Mouse (Mus musculus) neural tube, embryonic 14.5 days (tissue): ENCODE results near the gene Kcnip1. TPM values are rescaled to one million over a fixed set of nuclear protein-coding genes. Genes with fewer than 3 reads are reported as not detected.

Experiments used
- ATAC-seq: fragments of 200-750 bp; cut with Nextera tagmentation; 2 replicates; pipeline ENCODE4 v1.8.0; 2017; ENCODE audit warnings: low read depth, mild to moderate bottlenecking, moderate TSS enrichment, moderate library complexity
- H3K27ac ChIP-seq: fragments of 300-500 bp; sonication (generic); 2 replicates; pipeline ENCODE4 v1.5.1; 2014; ENCODE audit warnings: low read depth, mild to moderate bottlenecking, control low read depth, low read length, moderate library complexity, mixed read lengths
- H3K27me3 ChIP-seq: fragments of 300-500 bp; sonication (generic); 2 replicates; pipeline ENCODE4 v1.6.1; 2014; ENCODE audit warnings: low read length; ENCODE audit not compliant: control insufficient read depth, insufficient read depth
- H3K36me3 ChIP-seq: fragments of 300-500 bp; sonication (generic); 2 replicates; pipeline ENCODE4 v1.6.1; 2014; ENCODE audit warnings: low read length, mixed read lengths; ENCODE audit not compliant: control insufficient read depth, insufficient read depth
- H3K4me1 ChIP-seq: fragments of 300-500 bp; sonication (generic); 2 replicates; pipeline ENCODE4 v1.6.1; 2014; ENCODE audit warnings: low read length; ENCODE audit not compliant: control insufficient read depth, insufficient read depth
- H3K4me2 ChIP-seq: fragments of 300-500 bp; sonication (generic); 2 replicates; pipeline ENCODE4 v1.6.1; 2014; ENCODE audit warnings: mild to moderate bottlenecking, low read depth, low read length, control low read depth
- H3K4me3 ChIP-seq: fragments of 300-500 bp; sonication (generic); 2 replicates; pipeline ENCODE4 v1.5.1; 2014; ENCODE audit warnings: low read depth, low read length, control low read depth, mixed read lengths
- H3K9ac ChIP-seq: fragments of 300-500 bp; sonication (generic); replicated peaks from 2 replicates; pipeline ENCODE4 v1.6.1; 2014; ENCODE audit warnings: low read depth, mild to moderate bottlenecking, control low read depth, low read length, mixed read lengths
- H3K9me3 ChIP-seq: fragments of 300-500 bp; sonication (generic); 2 replicates; pipeline ENCODE4 v1.6.1; 2016; ENCODE audit warnings: low read length; ENCODE audit not compliant: control insufficient read depth
- WGBS: fragments of 180-500 bp; shearing (Covaris S2); extraction: QIAGEN DNeasy Blood & Tissue Kit; methylation state at CpG from one replicate; pipeline ENCODE4 v1.1.7; 2014; 5-methylcytosine and 5-hydroxymethylcytosine counted together
- polyA plus RNA-seq: library from polyadenylated mRNA; unstranded; fragments of >200 nt; fragmentation: Nextera tagmentation; extraction: Ambion mirVana; gene quantifications from 2 replicates; pipeline ENCODE4 v1.2.1, GENCODE M21; 2014

Gene Kcnip1
- polyA plus RNA-seq, 1 experiment from 2014 or later, result 138 TPM

DNA sequence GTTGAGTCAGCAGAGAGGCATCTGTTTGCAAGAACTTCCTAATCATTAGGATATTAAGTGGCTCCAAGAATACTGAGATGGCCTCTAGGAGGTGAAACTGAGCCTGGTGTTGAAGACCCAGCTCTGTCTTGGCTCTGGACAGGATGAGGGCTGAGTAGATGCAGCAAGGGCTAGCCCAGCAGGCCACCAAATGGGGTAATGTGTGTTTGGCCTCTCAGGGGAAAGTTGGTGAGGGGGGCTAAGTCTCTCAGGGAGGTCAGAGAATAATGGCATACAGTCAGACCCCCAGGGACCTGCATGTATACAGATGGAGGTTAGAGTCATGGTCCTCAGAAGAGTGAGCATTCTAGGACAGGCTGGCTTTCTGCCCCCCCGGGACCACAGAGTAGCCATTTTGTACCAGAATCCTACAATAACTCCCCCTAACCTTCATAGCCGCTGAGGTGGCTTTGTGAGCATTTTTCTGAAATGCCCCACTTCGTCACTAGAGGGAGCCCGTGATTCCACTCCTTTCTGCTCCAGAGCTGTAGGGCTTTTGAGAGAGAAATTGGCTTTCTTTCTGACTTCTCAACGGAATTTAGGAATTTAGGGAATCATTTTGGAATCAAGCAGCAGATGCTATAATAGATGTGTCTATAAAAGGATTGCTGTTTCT, 9.1 kb upstream of the Kcnip1 start:
- no peaks in the 10 kb centered on the region for H3K9me3 ChIP-seq

DNA sequence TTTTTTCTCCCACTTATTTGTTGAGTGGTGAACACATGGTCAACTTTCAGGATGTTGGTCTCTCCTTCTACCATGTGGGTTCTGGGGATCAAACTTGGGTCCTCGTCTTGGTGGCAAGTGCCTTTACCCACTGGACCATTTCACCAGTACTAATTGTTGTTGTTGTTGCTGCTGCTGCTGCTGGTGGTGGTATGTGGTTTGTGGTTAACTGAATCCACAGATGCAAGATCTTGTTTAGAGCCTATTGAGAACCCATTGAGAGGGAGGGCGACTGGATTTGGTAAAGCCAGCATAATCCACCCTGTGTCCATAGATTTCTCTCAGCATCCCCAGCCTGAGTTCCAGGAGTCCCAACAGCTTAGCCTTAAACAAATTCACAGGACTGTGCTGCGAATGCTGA, 7.5 kb upstream of the Kcnip1 start:
- Histone ChIP-seq H3K4me3 (no peak overlapping the region), H3K4me2 (no peak overlapping the region), H3K9ac (no peak overlapping the region), H3K9me3 (no peaks in the 10 kb centered on the region), H3K27me3 (no peaks in the 10 kb centered on the region), H3K27ac (no peak overlapping the region), H3K36me3 (no peaks in the 10 kb centered on the region), H3K4me1 (0 out of 2 replicates have a peak, but pooled peaks cover 3% of the 10 kb centered on the region)
- no peak for ATAC-seq
- WGBS, result 86% methylated on average over 3 of the region's 3 CpGs

More for the DNA sequence above, 9.1 kb upstream of the Kcnip1 start:
- Histone ChIP-seq H3K27me3 (no peaks in the 10 kb centered on the region), H3K27ac (no peak overlapping the region), H3K4me3 (no peak overlapping the region), H3K4me2 (no peak overlapping the region), H3K36me3 (no peaks in the 10 kb centered on the region), H3K9ac (no peak overlapping the region), H3K4me1 (0 out of 2 replicates have a peak, but pooled peaks cover 3% of the 10 kb centered on the region)
- ATAC-seq, result no peak
- 15% methylated on average over 5 of the region's 5 CpGs for WGBS

DNA sequence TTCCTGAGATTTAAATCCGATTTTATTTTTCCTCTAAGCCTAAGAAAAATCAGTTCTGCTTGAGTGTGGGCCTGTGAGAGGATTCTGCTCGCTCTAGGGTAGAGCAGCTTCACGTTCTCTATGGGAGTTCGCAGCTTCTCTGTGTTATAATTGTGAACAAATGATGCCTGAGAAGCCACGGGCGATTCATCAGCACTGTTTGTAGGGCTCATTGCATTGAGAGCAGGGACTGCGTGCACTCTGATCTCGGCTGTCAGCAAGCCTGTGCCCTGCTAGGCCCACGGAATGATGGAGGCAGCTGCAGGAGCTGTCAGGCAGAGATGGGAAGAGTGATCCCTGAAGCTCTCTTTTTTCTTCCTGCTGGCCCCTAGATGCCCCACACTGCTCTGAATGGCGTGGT, 5.3 kb upstream of the Kcnip1 start:
- Histone ChIP-seq H3K4me1 (0 out of 2 replicates have a peak, but pooled peaks cover 3% of the 10 kb centered on the region), H3K36me3 (no peaks in the 10 kb centered on the region), H3K9ac (no peak overlapping the region), H3K27ac (no peak overlapping the region), H3K4me2 (no peak overlapping the region), H3K4me3 (no peak overlapping the region), H3K9me3 (no peaks in the 10 kb centered on the region), H3K27me3 (no peaks in the 10 kb centered on the region)
- ATAC-seq, result no peak
- WGBS, result 55% methylated on average over 10 of the region's 10 CpGs

DNA sequence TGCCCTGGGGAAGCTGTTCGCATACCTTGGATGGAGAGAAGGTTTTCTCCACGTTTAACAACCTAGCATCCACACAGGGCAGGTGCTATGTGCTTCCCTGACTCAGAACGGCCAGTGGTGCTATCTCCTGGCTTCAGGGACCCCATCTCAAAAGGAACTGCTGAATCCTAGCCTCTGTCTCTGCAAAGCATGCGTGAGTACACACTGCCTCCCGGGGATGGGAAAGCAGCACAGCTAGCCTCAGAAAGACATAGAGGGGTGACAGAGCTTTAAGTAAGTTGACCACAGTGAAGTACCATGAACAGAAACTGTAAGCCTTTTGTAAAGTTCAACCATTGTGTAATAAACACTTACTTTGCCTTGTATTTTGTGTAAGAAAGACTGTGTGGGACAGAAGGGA, 544 bp upstream of the Kcnip1 start:
- Histone ChIP-seq H3K36me3 (no peaks in the 10 kb centered on the region), H3K4me2 (no peak overlapping the region), H3K27ac (no peak overlapping the region), H3K4me3 (no peak overlapping the region), H3K9ac (no peak overlapping the region), H3K4me1 (0 out of 2 replicates have a peak, but pooled peaks cover 3% of the 10 kb centered on the region), H3K27me3 (no peaks in the 10 kb centered on the region), H3K9me3 (no peaks in the 10 kb centered on the region)
- WGBS, result 69% methylated on average over 5 of the region's 5 CpGs
- no peak for ATAC-seq

DNA sequence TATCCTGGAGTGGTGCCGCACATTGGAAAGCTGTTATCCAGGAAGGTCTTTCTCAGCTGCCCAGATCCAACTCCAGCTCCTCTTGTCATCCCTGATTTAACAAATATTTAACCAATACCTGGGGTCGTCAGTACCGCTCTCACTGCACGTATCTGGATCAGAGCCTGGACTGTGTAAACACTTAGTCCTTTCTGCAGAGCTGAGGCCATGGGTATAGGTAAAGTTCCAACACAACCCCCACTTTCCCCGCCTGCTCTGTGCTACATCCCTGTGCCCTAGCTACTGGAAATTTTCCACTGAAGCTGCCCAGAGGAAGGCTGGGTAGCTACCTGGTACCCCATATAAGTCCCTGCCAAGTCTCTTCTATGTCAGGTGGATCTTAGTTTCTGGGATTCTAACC, 3.0 kb downstream of the Kcnip1 start:
- no peak overlapping the region for H3K4me2 ChIP-seq
- H3K4me3 ChIP-seq, result no peak overlapping the region
- no peaks in the 10 kb centered on the region for H3K36me3 ChIP-seq
- H3K9ac ChIP-seq, result no peak overlapping the region
- no peaks in the 10 kb centered on the region for H3K9me3 ChIP-seq
- H3K27me3 ChIP-seq, result no peaks in the 10 kb centered on the region
- ATAC-seq, result no peak
- 83% methylated on average over 5 of the region's 5 CpGs for WGBS
- H3K4me1 ChIP-seq, result no peaks in the 10 kb centered on the region
- no peak overlapping the region for H3K27ac ChIP-seq

DNA sequence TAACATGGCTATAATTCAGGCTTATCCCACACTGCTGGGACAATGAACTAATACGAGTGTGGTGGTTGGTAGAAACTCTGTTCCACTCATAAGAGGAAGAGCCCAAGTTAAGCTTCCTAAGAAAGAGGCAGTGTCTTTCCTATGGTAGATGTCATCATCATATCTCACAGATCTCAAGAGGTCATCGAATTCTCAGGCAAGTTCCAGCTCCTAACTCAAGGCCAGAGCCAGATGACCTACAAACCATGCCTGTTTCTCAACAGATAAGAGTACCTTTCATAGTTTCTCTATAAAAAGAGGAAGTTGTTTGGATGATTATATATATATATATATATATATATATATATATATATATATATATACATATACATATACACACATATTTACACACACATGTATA, 6.4 kb downstream of the Kcnip1 start:
- no peak overlapping the region for H3K4me3 ChIP-seq
- H3K9me3 ChIP-seq, result no peaks in the 10 kb centered on the region
- ATAC-seq, result no peak
- WGBS, result 96% methylated on average over 2 of the region's 2 CpGs
- H3K36me3 ChIP-seq, result no peaks in the 10 kb centered on the region
- no peak overlapping the region for H3K27ac ChIP-seq
- H3K4me1 ChIP-seq, result no peaks in the 10 kb centered on the region
- H3K9ac ChIP-seq, result no peak overlapping the region
- H3K4me2 ChIP-seq, result no peak overlapping the region
- no peaks in the 10 kb centered on the region for H3K27me3 ChIP-seq

DNA sequence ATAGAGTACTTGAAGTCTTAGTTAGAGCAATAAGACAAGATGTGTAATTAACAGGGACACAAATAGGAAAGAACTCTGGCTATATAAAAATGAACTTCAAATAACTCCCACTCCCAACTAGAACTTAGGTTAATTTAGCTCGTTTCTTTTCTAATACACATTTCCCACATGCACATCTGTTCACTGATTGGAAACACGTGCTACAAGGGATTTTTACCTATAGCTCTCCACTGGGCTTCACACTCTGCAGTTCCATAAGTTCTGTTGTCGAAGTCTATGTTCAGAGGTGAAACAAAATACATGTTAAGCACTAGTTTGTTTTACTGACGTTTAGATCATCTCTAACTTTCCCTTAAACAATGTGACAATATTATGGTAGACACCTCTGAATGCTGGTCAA, 12.8 kb downstream of the Kcnip1 start:
- Histone ChIP-seq H3K27me3 (no peaks in the 10 kb centered on the region), H3K4me2 (no peak overlapping the region), H3K4me1 (no peaks in the 10 kb centered on the region), H3K4me3 (no peak overlapping the region), H3K36me3 (no peaks in the 10 kb centered on the region), H3K9ac (no peak overlapping the region), H3K9me3 (no peaks in the 10 kb centered on the region), H3K27ac (no peak overlapping the region)
- WGBS, result 83% methylated on average over 4 of the region's 4 CpGs
- no peak for ATAC-seq

DNA sequence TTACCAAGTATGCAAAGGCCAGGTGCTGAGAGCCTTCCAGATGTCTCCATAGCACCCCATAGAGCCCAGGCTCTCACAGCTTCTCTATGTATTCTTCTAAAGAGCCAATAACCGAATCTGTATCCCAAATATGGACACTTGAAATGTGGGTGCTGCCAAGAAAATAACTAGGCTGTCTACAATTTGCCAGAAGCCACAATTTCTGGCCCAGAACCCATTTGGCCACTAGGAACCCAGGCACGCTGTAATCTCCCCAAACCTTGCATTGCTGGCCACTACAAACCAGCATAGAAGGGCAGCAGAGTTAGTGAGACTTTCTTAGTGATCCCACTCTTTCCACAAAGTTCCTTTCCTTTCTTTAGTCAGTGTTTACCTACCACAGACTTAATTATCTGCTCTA, 17.8 kb downstream of the Kcnip1 start:
- 90% methylated on average over 2 of the region's 2 CpGs for WGBS
- no peak overlapping the region for H3K4me2 ChIP-seq
- H3K27me3 ChIP-seq, result no peaks in the 10 kb centered on the region
- H3K9ac ChIP-seq, result no peak overlapping the region
- H3K4me1 ChIP-seq, result no peaks in the 10 kb centered on the region
- H3K9me3 ChIP-seq, result no peaks in the 10 kb centered on the region
- no peak for ATAC-seq
- H3K27ac ChIP-seq, result no peak overlapping the region
- no peak overlapping the region for H3K4me3 ChIP-seq
- H3K36me3 ChIP-seq, result no peaks in the 10 kb centered on the region

DNA sequence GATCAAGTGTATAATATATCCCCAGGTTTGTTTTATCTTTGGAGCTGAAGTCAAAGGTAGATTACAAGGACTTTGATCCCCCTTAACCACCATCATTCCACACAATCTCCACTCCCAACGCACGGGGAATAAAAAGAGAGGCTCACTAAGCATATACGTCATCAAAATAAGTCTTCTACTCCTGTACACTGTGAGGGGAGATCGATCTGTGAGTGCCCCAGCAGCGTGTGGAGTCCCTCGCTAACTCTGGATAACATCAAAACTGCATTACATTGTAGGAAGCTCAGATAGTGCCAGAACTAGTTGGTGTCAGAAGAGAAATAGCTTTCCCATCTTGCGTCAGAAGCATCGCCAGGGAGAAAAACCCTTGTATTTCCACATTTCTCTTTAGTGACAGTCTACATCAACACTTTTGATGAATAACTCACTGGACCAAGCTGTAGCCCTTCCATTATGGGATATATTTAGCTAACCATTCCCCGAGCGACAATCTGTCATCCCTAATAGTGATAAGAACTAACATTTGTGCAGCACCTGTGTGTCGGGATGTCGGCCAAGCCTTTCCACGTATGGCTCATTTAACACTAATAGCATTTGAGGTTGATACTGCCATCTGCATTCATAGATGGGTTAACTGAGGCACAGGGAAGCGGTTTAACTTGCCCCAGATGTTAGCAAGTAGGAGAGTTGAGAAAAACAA, 18.5 kb downstream of the Kcnip1 start:
- Histone ChIP-seq H3K27me3 (no peaks in the 10 kb centered on the region), H3K4me3 (no peak overlapping the region), H3K4me1 (no peaks in the 10 kb centered on the region), H3K9ac (no peak overlapping the region), H3K27ac (no peak overlapping the region), H3K36me3 (no peaks in the 10 kb centered on the region), H3K4me2 (no peak overlapping the region), H3K9me3 (no peaks in the 10 kb centered on the region)
- WGBS, result 76% methylated on average over 14 of the region's 14 CpGs
- no peak for ATAC-seq
